Mouse (Mus musculus): ENCODE results near the gene Uts2r. TPM values are rescaled to one million over a fixed set of nuclear protein-coding genes. Genes with fewer than 3 reads are reported as not detected.

Gene Uts2r
- total and polyA plus RNA-seq, 2 experiments from 2014 or later = 0.16 to 0.84 TPM

DNA sequence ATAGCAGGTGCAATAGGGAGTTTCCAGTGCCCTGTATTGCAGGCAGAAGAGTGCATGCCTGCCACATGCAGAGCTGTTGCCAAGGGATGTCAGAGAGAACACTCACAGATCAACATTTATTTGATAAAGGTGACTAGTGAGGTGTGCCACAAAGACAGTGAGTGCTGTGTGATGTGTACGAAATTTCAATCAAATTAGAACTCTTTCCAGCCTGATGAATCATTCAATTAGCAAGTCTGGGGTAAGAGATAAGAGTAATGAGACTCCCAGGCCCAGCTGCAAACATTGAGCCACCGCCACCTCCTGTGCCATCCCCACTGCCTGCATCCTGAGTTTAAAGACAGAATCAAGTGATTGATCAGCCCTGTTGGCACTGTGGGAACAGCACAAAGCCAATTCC is 32.7 kb downstream of the Uts2r start:
- WGBS = 71% methylated on average over 2 of the region's 2 CpGs
- H3K4me1 ChIP-seq (ENCODE audit: insufficient read depth, low read length) = no peaks in the 10 kb centered on the region
- no peak for ATAC-seq

DNA sequence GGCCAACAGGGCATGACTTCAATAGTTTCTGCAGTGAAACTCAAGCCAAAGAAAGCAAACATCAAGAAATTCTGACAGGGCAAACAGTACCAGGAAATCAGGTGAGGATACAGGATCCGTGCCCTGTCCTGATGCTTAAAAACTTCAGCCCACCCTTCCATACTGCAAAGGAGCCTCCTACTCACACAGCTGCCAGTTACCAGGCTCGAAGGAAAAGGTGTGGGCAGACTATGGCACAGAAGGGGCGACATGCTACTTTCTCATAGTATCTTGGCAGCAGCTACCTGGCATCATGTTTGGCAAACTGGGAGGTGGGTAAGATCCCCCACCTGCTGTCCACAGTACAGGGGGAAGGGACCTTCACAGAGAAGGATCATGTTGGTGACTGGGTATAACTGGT is 33.3 kb downstream of the Uts2r start:
- Histone ChIP-seq H3K4me2 (ENCODE audit: low read depth, low read length) (no peak overlapping the region), H3K4me3 (ENCODE audit: low read length) (no peak overlapping the region), H3K4me1 (ENCODE audit: insufficient read depth, low read length) (no peaks in the 10 kb centered on the region), H3K27ac (no peak overlapping the region), H3K27me3 (ENCODE audit: insufficient read depth, low read length) (no peaks in the 10 kb centered on the region), H3K9ac (replicated peaks; ENCODE audit: low read length) (no peak overlapping the region), H3K36me3 (ENCODE audit: insufficient read depth, low read length) (peaks cover 19% of the 10 kb centered on the region; the same call in 1 of the 2 replicates), H3K9me3 (ENCODE audit: low read length) (no peaks in the 10 kb centered on the region)
- ATAC-seq = no peak
- WGBS = 83% methylated on average over 3 of the region's 3 CpGs
- DNase-seq (ENCODE audit: low spot score) = no peak
- TF ChIP-seq CTCF (IDR thresholded peaks at IDR 0.05; ENCODE audit: low read depth) = no peak

More for the DNA sequence above, 32.7 kb downstream of the Uts2r start:
- no peak for TF ChIP-seq CTCF (IDR thresholded peaks at IDR 0.05; ENCODE audit: low read depth)
- H3K9me3 ChIP-seq (ENCODE audit: low read length) = no peaks in the 10 kb centered on the region
- peaks cover 19% of the 10 kb centered on the region; the same call in 1 of the 2 replicates for H3K36me3 ChIP-seq (ENCODE audit: insufficient read depth, low read length)
- H3K27ac ChIP-seq = no peak overlapping the region
- no peak for DNase-seq (ENCODE audit: low spot score)
- no peak overlapping the region for H3K9ac ChIP-seq (replicated peaks; ENCODE audit: low read length)
- no peaks in the 10 kb centered on the region for H3K27me3 ChIP-seq (ENCODE audit: insufficient read depth, low read length)
- H3K4me2 ChIP-seq (ENCODE audit: low read depth, low read length) = no peak overlapping the region
- no peak overlapping the region for H3K4me3 ChIP-seq (ENCODE audit: low read length)

- H3K9ac ChIP-seq (replicated peaks; ENCODE audit: low read length) = no peak overlapping the region
- no peak overlapping the region for H3K4me3 ChIP-seq (ENCODE audit: low read length)
- H3K27me3 ChIP-seq (ENCODE audit: insufficient read depth, low read length) = no peaks in the 10 kb centered on the region
- DNase-seq (ENCODE audit: low spot score) (no peak), ATAC-seq (no peak)
- no peak overlapping the region for H3K4me2 ChIP-seq (ENCODE audit: low read depth, low read length)
- no peaks in the 10 kb centered on the region for H3K4me1 ChIP-seq (ENCODE audit: insufficient read depth, low read length)
- no peak for TF ChIP-seq CTCF (IDR thresholded peaks at IDR 0.05; ENCODE audit: low read depth)
- WGBS = 57% methylated on average over 2 of the region's 2 CpGs
- no peak overlapping the region for H3K27ac ChIP-seq
- no peaks in the 10 kb centered on the region for H3K9me3 ChIP-seq (ENCODE audit: low read length)
- H3K36me3 ChIP-seq (ENCODE audit: insufficient read depth, low read length) = peaks cover 7% of the 10 kb centered on the region; the same call in 1 of the 2 replicates
Observed at GRCm38 (mm10) chr11:121198622-121199021, 38.6 kb downstream of the Uts2r start.

DNA sequence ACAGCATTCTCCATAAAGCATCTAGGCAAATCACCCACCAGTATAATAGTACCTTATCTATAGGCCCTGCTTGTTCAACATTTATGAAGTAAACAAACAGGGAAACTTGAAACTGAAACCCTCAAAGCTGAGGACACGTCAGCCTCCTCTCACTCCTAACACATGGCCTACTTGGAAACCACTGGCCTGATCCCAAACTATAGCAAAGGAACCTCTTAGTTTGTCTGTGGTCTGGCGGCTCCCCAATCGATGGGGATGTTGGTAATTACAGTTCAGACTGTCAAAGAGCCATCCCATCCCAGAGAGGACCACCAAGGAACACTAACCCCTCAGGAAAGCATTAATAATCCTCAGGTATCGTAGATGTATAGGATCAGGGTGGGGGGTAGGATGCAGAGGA is 39.8 kb downstream of the Uts2r start:
- Histone ChIP-seq H3K27ac (no peak overlapping the region), H3K9ac (replicated peaks; ENCODE audit: low read length) (no peak overlapping the region), H3K36me3 (ENCODE audit: insufficient read depth, low read length) (peaks cover 4% of the 10 kb centered on the region; the same call in 1 of the 2 replicates), H3K4me3 (ENCODE audit: low read length) (no peak overlapping the region), H3K9me3 (ENCODE audit: low read length) (no peaks in the 10 kb centered on the region), H3K4me2 (ENCODE audit: low read depth, low read length) (no peak overlapping the region), H3K27me3 (ENCODE audit: insufficient read depth, low read length) (no peaks in the 10 kb centered on the region), H3K4me1 (ENCODE audit: insufficient read depth, low read length) (no peaks in the 10 kb centered on the region)
- TF ChIP-seq CTCF (IDR thresholded peaks at IDR 0.05; ENCODE audit: low read depth) = no peak
- 81% methylated on average over 4 of the region's 4 CpGs for WGBS
- ATAC-seq = no peak
- DNase-seq (ENCODE audit: low spot score) = no peak

DNA sequence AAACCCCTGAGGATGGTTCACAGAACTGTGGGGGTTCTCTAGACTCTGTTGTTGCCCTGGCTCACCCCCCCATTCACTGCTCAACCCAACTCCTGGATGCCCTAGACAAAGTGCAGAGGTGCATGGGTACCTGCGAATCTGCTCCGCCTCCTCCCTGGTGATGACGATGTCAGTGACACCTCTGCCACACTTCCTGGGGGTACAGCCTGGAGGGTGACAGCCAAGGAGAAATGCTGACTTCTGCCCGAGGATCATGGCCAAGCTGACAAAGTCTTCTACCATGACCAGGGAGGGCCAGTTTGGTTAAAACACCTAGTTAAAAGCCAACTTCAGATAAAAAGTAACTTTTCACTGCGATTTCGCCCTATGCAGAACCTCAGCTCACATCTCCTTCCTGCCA is 40.7 kb downstream of the Uts2r start:
- Histone ChIP-seq H3K36me3 (ENCODE audit: insufficient read depth, low read length) (0 out of 2 replicates have a peak, but pooled peaks cover 4% of the 10 kb centered on the region), H3K27me3 (ENCODE audit: insufficient read depth, low read length) (no peaks in the 10 kb centered on the region), H3K27ac (no peak overlapping the region), H3K9me3 (ENCODE audit: low read length) (no peaks in the 10 kb centered on the region), H3K4me1 (ENCODE audit: insufficient read depth, low read length) (no peaks in the 10 kb centered on the region; the same call in 1 of the 2 replicates), H3K4me2 (ENCODE audit: low read depth, low read length) (no peak overlapping the region), H3K4me3 (ENCODE audit: low read length) (no peak overlapping the region), H3K9ac (replicated peaks; ENCODE audit: low read length) (no peak overlapping the region)
- WGBS = 92% methylated on average over 6 of the region's 6 CpGs
- ATAC-seq (no peak), DNase-seq (ENCODE audit: low spot score) (no peak)
- no peak for TF ChIP-seq CTCF (IDR thresholded peaks at IDR 0.05; ENCODE audit: low read depth)

DNA sequence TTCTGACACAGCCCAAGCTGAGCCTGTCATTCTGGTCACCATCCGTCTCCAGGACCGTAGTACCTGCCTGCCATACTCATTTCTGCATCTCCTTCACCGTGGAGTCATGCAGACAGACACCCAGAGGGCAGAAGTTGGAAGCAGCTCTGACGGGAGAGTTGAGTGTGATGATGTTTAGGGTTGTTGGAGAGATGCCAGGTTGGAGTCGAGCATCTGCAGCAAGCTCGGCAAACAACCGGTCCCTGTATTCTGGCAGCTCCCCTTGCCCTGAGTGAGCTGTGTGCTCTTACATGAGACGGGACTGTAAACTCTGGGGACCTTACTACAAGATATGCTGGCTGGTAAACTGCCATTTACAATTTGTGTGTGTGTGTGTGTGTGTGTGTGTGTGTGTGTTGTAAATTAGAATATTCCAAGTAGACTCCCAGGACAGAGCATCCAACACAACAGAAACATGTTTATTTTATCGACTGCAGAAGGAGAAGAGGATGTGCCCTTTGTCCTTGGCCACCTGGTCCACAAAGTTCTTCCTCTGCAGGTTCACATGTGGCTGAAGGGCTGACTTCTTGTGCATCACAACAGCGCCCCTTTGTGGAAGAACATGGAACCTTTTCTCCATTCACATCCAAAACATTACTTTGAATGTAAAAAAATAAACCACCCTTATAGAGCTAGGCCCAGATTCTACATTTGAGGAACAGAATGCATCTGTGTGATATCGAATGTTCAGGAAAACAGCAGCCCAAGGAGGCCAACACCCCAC is 41.5 kb downstream of the Uts2r start:
- Histone ChIP-seq H3K4me3 (ENCODE audit: low read length) (no peak overlapping the region), H3K4me1 (ENCODE audit: insufficient read depth, low read length) (no peaks in the 10 kb centered on the region; the same call in 1 of the 2 replicates), H3K9ac (replicated peaks; ENCODE audit: low read length) (no peak overlapping the region), H3K27me3 (ENCODE audit: insufficient read depth, low read length) (no peaks in the 10 kb centered on the region), H3K9me3 (ENCODE audit: low read length) (no peaks in the 10 kb centered on the region), H3K4me2 (ENCODE audit: low read depth, low read length) (no peak overlapping the region), H3K36me3 (ENCODE audit: insufficient read depth, low read length) (no peaks in the 10 kb centered on the region), H3K27ac (no peak overlapping the region)
- DNase-seq (ENCODE audit: low spot score) (peak; percentile 72), ATAC-seq (no peak)
- WGBS = 44% methylated on average over 11 of the region's 11 CpGs
- peak; percentile 76 for TF ChIP-seq CTCF (IDR thresholded peaks at IDR 0.05; ENCODE audit: low read depth)

GRCm38 (mm10) chr11:121203859-121204160 is 43.7 kb downstream of the Uts2r start:
- Histone ChIP-seq H3K4me1 (ENCODE audit: insufficient read depth, low read length) (no peaks in the 10 kb centered on the region; the same call in 1 of the 2 replicates), H3K27ac (peak overlapping the region; percentile 81), H3K9me3 (ENCODE audit: low read length) (no peaks in the 10 kb centered on the region), H3K27me3 (ENCODE audit: insufficient read depth, low read length) (no peaks in the 10 kb centered on the region), H3K4me2 (ENCODE audit: low read depth, low read length) (peak overlapping the region; percentile 62), H3K36me3 (ENCODE audit: insufficient read depth, low read length) (peaks cover 8% of the 10 kb centered on the region; the same call in 1 of the 2 replicates), H3K9ac (replicated peaks; ENCODE audit: low read length) (peak overlapping the region; percentile 79), H3K4me3 (ENCODE audit: low read length) (peak overlapping the region; percentile 79)
- no peak for TF ChIP-seq CTCF (IDR thresholded peaks at IDR 0.05; ENCODE audit: low read depth)
- no peak for DNase-seq (ENCODE audit: low spot score)
- 0% methylated on average over 5 of the region's 5 CpGs for WGBS
- no peak for ATAC-seq
